Mouse (Mus musculus) cortical plate, adult 2 months (tissue): Measurements from ENCODE around the gene A530064D06Rik.

Source experiments
- CTCF ChIP-seq: fragments of 200-500 bp; IDR thresholded peaks from 2 replicates; pipeline ENCODE4 v1.5.1; 2011; ENCODE audit warnings: mild to moderate bottlenecking, control low read depth, low read length; ENCODE audit not compliant: insufficient read depth; ENCODE audit errors: extremely low read depth
- POLR2A ChIP-seq: fragments of 200-500 bp; IDR thresholded peaks from 2 replicates; pipeline ENCODE4 v1.6.1; 2011; ENCODE audit warnings: mild to moderate bottlenecking, low read length, control low read depth; ENCODE audit not compliant: insufficient read depth; ENCODE audit errors: extremely low read depth

DNA sequence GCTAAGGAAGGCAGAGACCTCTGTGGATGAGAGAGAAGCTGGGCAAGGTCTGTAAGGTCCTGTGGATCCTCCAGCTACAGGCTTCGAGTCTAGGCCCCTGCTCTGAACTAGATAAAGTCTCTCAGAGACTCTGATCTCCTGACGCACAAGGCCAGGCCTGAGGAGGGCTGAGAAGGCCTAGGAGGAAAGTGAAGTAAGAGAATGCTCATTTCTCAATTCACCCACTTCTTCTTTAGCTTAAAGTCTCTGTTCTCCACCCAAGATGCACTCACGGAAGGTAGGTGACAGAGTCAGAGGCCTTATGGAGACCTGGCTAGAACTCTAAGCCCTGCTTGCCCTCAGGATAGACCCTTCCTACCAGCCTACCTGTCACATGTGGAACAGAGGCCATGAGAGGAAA is 21.0 kb downstream of the A530064D06Rik start, which contains the start of gene 9830107B12Rik:
- TF ChIP-seq POLR2A: no peak
- TF ChIP-seq CTCF: no peak
